Mouse (Mus musculus) embryo, embryonic 10.5 days (tissue): ENCODE data around the gene Stim2.

Source experiments
- DNase-seq: peaks from one replicate; pipeline ENCODE4 v3.0.0-alpha.2; 2015; ENCODE audit warnings: low spot score

The Stim2 gene

DNA sequence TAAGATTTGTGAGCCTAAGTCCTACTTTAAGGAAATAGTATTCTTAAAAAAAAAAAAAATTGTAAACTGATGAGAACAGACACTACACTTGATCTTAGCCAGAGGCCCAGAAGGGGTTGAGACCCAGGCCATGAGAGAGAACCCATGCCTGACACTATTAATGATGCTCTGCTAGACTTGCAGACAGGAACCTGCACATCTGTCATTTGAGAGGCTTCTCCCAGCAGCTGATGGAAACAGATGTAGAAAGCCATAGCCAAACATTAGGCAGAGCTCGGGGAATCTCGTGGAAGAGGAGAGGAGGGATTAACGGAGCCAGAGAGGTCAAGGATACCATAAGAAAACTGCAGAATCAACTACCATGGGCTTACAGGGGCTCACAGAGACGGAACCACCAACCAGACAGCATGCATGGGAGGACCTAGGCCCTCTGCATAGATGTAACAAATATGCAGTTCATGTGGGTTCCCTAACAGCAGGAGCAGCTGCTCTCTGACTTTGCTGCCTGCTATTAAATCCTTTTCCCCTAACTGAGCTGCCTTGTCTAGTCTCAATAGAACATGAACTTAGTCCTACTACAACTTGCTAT lies 50.9 kb downstream of the Stim2 start:
- peak; percentile 33 for DNase-seq

DNA sequence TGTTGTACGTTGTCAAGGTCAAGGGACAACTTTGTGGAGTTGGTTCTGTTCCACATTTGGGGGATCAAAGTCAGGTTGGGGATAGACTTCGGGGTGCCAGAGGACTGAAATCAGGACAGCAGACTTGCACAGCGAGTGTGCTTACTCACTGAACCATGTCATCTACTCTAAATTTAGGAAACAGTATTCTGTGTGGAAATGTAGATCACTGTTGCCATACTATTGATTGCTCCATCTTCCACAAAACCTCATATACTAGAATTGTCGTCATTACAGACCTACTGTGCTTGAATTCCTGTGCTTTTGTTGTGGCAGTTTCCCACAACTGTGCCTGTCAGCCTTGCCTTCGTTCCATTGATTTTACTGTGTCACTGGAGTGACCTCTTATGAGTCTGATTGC lies 51.6 kb downstream of the Stim2 start:
- no peak for DNase-seq

DNA sequence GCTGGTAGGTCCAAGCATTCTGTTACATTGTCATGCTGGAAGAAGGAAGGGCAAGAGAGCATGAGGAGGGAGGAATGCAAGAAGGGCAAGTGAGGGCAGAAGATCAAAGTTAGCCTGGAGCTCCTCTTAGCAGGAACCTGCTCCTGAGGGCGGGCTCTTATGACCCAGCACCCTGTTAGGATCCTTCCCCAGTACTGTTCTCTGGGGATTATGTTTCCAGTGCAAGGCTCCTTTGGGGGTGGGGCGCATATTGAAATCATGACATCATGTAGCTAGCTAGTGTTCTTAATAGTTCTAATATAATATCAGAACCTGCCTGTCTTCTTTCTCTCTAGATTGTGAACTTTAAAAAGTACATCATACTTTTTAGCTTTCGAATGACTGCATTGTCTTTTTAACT lies 52.8 kb downstream of the Stim2 start:
- no peak for DNase-seq

DNA sequence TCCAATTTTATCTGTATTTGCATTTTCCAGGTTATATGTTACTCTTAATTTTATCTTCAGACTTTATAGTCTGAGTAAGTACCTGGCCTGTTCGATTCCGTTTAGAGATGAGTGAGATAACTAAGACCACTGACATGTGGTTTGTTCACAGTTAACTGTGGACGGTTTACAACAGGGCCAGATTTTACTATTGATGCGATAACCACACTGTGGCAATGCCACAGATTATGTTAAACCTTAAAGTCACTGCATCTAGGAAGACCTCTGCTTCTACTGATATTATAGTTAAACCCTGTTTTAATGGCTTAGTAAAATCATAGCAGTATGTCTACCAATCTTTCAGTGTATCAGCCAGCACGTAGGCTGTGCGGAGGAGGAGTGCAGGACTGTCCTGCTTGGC lies 53.9 kb downstream of the Stim2 start:
- DNase-seq = no peak

DNA sequence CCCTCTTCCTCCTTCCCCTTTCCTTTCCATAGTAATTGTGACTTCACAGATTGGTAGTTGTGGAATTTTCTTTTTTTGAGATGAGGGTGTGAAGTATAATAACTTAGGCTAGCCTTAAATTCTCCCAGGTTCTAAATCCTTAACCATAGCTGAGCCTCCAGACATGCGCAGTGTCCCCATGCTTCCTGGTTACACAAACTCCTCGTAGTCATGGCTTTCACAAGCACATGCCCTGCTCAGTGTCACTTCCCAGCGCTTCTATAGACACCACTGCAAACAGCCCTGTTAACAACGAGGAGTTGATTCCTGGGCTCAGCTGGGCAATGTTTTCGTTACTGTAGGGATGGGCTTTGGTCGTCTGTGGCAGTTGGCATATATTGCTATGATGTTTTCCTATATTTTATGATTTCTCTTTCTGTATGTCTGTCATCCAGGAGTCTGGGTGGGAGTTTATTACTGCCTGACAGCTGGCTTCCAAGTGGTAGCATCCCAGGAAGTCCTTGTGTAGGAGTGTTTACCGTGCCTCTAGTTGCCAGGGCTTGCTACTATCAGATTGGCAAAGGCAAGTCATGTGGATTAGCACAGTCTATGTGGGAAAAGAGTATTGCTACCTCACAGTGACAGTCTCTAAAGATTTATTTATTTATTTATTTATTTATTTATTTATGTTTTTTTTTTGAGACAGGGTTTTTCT lies 55.5 kb downstream of the Stim2 start:
- DNase-seq = no peak

DNA sequence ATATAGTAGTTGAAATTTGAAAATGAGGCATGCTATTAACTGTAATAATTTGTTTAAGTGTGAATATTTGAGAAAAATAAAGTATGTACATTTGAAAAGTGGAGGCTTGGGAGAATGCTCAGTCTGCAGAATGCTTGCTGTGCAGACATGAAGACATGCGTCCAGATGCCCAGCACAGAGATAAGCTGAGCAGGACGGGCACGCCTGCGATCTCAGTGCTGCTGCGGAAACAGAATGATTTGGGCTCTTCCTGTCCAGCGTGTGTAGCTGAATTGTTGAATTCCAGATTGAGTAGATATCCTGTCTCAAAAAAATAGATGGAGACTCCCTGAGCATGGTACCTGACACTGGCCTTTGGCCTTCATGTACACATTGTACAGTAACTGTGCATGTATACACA lies 58.0 kb downstream of the Stim2 start:
- no peak for DNase-seq

DNA sequence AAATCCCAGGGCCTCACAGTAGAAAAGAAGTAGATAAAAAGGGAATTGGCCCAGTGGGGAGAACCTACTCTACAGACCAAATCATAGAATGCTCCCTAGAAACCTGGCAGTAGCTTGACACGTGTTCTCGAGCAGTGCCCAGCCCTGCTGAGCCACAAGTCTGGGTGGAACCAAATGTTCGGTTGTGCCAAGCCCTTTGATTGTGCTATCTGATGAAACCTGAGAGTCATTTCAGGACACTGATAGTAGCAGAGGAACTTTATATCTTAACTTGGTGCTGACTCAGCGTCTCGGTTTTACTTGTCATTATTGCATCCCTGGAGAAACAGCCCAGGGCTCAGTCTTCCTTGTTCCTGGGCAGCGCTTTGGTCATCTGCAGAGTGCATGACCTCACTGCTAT lies 61.7 kb downstream of the Stim2 start:
- no peak for DNase-seq

DNA sequence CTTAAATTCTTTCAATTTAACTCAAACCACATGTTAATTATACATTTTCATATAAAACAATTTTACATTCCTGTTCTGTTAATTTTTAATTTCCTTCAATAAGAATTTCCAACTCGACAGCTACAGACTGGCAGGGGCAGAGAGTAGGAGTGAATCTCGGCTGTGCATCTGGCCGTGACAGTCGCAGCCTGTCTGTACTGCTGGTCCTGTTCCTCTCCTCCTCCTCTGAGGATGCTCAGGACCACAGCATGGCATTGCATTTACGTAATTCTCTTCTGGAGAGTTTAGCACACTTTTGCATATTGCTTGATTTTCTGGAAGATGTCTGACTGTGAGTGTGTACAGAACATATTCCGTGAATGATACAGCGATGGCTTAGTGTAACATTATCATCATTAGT lies 63.8 kb downstream of the Stim2 start:
- no peak for DNase-seq

DNA sequence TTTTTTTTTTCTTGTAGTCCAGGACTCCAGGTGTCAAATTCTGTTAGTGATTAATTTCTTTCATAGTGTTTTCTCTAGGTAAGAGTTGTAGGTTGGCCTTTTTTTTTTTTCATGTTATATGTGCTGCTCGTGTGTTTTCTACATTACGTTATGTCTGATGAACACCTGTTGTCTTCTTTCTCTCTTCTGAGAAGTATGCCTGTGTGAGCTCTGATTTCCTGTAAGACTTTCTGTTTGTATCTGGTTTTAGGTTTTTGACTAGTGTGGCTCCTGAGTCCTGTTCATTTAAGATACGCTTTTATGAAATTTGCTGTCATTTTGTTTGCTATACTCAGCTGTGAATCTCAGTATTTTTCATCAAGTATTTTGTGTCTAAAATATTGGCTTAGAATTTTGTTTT lies 69.3 kb downstream of the Stim2 start:
- no peak for DNase-seq

DNA sequence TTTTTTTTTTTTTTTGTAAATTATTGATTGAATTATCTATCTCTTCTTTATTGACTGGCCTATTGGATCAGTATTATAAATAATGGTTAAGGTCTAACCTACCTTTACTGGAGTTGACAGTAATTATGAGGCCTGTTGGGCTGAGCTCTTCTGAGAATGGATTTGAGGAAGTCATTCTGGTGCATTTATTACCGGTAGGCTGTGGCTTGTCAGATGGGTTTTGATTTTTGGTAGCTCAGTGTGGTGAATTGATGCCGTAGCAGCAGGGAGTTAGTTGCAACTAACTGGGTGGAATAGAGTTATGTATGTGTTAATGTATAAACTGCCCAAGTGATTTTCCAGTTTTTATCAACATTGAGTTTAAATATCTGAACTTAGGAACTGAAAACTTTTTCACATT lies 72.2 kb downstream of the Stim2 start:
- no peak for DNase-seq

DNA sequence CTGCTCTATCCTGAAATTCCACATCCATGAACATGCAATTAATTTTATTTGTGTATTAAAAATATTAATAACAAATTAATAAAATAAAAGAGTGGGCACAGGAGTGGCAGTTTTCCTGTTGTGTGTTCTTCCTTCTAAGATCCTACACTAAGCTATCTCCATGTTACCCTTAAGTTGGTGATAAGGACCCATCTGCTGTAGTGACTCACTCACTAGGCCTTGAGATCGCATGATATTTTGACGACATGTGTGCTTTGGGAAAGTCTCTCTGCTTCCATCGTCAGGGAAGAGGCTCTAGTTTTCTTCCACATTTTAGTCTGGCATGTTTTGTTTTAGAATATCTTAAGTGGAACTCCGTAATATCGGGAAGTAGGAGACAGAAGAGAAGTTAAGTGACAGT lies 73.0 kb downstream of the Stim2 start:
- no peak for DNase-seq

DNA sequence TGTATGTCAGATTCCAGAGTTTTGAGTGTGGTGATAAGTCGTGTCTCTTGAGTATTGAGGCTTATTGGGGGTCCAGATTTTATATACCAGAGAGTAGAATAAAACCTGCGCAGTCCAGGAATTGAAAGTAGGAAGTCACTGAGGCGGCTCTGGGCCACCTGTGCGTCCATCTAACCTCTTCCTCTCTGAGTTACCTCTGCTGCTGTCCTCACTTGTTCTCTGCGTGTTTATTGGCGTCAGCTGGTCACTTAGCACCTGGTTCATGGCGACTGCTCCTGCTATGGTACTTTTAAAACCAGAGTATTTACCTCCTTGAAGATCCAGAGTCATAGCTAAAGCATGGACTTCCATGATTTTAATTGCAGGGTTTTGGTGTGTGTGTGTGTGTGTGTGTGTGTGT lies 73.4 kb downstream of the Stim2 start:
- DNase-seq = no peak

DNA sequence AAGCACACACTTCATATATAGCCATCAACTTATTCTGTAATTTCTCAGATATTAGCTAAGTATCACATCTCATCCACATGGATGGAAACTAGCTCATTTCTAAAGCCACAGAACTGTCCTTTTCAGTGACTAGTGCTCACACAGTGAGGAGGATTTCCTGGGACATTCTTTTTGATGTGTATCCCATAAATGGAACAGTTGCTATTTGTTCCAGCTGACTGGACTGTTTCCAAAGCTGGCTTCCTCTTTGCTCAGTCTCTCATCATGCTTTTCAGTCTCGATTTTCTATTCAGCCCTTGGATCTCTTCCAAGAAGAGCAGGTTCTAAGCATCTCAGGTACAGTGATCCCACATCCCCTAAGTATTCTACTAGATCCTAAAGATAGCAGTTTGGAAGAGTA lies 75.0 kb downstream of the Stim2 start:
- DNase-seq = no peak

DNA sequence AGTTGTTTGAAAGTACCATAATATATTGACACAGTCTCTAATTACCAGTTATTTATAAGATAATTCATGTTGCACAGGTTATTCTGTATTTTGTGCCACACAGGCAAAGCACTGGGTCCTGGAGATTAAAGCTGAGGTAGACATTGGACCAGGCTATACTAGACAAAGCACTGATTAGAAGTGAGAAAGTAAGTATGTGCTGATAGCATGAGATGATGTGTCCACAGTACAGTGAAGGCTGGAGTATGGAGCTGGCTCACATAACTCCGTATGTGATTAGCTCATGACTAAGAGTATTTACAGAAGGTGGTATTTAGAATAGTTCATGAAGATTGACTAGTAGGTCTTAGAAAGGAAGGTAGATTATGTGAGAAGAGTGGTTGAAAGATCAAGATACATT lies 81.7 kb downstream of the Stim2 start:
- no peak for DNase-seq

DNA sequence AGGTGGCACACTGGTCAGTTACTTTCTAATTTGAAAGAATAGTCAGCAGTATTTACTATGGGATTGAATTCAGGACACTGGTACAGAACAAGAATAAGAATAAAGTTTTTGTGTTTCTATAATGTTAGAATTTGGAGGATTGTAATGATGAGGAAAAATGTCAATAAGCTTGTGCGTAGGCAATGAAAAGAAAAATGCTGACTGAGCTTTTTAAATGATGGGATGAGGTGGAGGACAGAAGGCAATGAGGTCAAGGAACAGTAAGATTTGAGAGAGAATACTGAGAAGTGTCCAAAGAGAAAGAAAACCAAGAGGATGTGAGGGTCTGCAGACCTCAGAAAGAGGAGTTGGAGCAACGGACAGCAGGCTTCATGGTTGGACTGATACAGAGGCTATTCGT lies 89.6 kb downstream of the Stim2 start:
- DNase-seq = no peak

DNA sequence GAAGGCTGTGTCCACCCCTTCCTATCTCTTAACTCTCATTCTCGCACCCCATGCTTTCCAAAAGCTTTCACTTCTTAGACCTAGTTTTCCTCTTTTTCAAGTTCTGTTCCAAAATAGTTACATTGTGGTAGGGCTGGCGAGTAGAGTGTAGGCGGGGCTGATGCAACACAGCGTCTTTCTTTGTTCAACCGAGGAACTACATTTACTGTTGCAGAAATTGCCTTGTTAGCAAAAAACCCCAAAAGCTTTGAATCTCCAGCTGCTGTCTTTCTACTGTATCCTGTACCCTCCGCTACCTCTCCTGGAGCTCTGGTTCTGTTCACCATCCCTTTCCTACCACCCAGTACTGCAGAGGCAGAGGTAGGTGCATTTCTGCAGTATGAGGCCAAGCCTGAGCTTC lies 99.9 kb downstream of the Stim2 start:
- DNase-seq = no peak

DNA sequence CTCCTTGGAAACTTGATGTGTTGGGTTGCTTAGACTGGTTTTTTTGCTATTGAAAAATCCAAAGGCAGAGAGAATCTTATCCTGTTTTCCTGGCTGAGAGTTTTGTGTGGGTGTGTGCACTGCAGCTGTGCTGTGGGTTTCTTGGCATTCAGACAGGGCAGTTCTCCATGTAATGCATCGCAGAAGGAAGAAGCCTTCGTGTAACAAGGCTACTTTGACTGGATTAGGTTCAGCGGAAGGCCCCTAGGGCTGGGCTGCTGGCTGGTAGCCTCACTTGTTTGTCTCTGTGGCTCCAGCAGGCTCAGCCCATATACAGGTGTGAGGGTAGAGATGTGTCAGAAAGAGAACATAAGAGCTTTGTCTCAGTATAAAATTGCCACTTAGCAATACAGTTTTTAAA lies 102.6 kb downstream of the Stim2 start:
- no peak for DNase-seq

DNA sequence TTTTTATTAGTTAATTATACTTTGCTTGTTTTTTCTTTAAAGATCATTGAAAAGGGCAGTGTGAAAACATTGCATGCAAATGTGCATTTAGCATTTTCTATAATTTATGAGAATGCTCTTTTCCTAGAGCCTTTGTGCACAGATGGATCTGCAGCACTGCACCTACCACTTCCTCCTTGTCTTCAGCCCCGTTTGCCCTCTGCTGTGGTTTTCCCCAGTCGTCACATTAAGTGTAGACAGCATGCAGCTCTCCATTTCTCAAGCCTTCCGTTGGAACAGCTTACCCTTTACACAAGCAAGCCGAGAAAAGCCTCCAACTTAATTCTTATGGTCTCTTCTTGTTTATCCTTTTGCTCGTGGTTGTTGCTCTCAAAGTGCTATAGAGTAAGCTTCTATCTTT lies 103.0 kb downstream of the Stim2 start:
- no peak for DNase-seq

DNA sequence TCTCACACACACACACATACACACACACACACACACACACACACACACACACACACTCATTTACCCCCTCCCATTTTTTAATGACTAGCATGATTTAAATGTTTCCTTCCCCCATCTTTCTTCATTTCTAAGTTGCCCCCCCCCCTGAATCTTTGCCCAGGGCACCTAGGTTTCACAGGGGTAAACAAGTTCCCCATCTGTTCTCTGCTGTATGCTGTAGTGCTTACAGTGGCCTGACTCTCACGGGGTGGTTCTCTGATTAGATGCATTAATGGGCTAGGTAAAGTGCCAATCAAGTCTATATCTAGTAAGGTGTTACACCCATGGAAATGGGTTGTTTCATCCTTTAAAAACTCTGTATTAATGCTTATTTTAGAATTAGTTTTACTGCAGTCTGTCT lies 103.7 kb downstream of the Stim2 start:
- no peak for DNase-seq

DNA sequence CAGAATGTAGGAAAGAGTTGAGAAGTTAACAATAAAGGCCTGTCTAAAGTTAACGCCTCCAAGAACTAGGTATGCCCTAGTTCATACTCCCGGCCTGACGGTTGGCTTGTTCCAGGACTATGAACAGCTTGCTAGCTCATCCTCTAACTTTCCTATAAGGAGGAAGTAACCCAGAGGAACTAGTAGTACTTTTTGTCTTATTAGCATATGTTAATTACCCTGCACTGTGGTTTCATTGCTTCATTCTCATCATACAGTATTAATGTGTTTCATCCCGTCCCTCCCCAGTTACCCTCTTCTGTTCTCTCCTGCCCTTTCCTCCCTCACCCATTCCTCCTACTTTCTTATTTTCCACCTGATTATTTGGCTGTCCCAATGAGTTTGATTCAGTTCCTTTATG lies 108.4 kb downstream of the Stim2 start:
- no peak for DNase-seq

DNA sequence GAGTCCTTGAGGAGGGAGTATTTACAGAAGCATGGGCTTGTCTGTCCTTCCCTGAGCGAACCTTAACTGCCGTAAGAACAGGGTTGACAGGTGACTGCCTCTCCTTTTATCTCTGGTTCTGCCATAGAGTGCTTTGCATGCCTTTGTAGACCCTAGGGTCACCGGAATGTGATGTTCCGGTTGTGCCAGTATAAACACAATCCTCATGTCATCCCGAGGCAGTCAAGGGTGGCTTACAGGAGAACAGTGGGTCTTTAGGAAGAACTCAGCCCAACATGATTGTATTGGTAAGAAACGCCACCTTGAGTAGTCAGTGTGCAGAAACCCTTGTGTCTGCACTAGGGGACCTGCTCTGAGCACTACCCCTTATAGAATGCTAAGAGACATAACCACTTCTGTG lies 108.8 kb downstream of the Stim2 start:
- DNase-seq = no peak

DNA sequence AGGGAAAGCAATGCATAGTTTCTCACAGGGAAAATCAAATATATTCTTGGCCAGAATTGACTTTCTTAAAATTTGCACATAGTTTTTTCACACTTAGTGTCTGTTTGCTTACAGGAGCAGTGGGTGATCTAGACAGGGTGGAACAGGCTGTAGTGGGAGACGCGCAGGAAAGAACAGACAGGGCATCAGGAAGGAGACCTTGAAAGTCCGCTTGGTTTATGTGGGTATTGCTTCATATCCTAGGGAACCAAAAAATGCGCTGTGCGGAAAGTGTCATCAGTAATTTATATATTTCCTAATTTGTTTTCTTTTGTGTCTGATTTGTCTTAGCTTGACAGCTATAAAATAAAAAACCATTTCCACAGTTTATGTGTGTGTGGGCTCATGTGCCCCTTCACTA lies 110.8 kb downstream of the Stim2 start:
- no peak for DNase-seq

DNA sequence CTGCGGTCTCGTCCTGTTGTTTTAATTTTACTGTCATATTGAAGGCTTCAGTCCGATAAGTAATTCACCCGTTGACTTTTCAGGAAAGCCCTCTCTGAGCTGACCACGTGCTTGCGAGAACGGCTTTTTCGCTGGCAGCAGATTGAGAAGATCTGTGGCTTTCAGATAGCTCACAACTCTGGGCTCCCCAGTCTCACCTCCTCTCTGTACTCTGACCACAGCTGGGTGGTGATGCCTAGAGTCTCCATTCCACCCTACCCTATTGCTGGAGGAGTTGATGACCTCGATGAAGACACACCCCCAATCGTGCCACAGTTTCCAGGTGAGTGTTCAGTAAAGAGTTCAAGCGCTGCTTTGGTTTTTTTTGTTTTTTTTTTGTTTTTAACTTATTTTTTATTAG lies 112.5 kb downstream of the Stim2 start:
- DNase-seq = no peak

DNA sequence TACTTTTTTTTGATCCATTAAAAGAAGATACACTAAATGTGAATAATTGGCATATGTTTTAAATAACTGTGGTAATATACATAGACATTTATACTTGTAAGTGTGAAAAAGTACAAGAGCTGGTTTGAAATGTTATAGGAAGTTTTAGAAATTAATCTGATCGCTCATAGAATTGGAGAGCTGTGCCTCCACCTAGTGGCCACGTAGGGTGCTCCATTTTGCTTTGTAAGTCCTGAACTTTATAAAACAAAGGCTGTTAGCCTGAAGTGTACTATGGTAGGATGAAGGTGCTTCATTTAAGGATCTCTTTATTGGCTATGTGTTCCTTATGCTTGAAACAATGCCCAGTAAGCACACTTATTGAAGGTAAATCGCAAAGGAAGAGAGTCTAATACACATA lies 115.0 kb downstream of the Stim2 start:
- peak; percentile 72 for DNase-seq

DNA sequence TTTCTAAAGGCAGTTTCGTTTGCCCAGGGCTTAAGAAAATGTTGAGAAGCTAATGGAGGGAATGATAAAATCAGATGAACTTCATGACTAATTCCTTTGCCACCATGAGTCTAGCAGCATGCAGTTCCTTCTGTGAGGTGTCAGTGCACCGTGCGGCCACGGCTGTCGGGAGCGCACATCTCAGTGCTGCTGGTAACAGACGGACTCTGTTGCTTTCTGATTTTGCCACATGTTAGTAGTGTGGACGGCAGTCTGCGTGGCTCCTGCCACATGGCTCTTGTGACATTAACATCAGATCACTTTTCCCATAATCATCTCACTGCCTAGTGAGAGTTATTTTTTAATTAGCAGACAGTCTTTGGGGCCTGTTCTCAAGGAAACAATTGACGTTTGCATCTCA lies 118.2 kb downstream of the Stim2 start:
- DNase-seq = no peak
